Mouse (Mus musculus) megakaryocyte progenitor cell, adult 5-6 weeks (primary cell): ENCODE measurements around the gene Kdm5a. TPM values are rescaled to one million over a fixed set of nuclear protein-coding genes. Genes with fewer than 3 reads are reported as not detected.

ENCODE experiments used
- ATAC-seq: replicated peaks from 2 replicates; pipeline ENCODE4 v1.8.0; 2016; ENCODE audit warnings: mild to moderate bottlenecking, moderate TSS enrichment, inconsistent platforms; ENCODE audit not compliant: poor library complexity
- total RNA-seq, 2 experiments: library from RNA; stranded (forward) in 1 of 2; stranded (reverse) in 1 of 2; fragments of 157-497, 149-512 nt in 1 of 2; fragments of 200-1000 nt in 1 of 2; gene quantifications; 2 replicates each; pipeline versions ENCODE4 v1.2.3 to v1.2.4; 2015 to 2017

The Kdm5a gene
- 30.6 and 31.0 TPM in 2 replicates for total RNA-seq (2015)
- 68.8 and 117 TPM in 2 replicates for total RNA-seq (2017)

- ATAC-seq: peak; percentile 93
These were observed at the start of gene Kdm5a, which contains the start of gene Ccdc77 for GRCm38 (mm10) chr6:120363688-120364522. Gene Kdm5a, plus strand, starts transcription at chr6:120364124. Gene Ccdc77, minus strand, starts transcription at chr6:120364374.

- no peak for ATAC-seq
These were observed 45.5 kb upstream of the Kdm5a start for GRCm38 (mm10) chr6:120318303-120318940.

- no peak for ATAC-seq
These were observed 44.8 kb upstream of the Kdm5a start for GRCm38 (mm10) chr6:120319129-120319528.

DNA sequence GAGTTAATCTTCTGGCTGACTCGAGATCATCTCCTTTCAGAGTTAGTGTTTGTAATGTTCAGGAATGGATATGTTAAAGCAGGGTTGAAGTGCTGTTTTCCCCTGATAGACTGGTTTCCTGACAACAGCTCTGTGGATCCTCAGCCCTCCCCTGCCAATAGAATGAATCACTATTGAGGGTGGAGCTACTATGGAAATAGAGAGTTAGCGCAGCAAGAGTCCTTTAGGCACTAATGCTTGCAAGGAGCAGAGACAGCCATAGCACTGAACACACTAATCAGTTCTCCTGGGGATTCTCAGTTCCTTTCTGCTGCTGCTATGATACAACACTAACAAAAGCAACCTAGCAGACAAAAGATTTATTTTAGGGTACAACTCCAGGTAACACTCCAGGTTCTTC, 43.6 kb upstream of the Kdm5a start:
- ATAC-seq: no peak

DNA sequence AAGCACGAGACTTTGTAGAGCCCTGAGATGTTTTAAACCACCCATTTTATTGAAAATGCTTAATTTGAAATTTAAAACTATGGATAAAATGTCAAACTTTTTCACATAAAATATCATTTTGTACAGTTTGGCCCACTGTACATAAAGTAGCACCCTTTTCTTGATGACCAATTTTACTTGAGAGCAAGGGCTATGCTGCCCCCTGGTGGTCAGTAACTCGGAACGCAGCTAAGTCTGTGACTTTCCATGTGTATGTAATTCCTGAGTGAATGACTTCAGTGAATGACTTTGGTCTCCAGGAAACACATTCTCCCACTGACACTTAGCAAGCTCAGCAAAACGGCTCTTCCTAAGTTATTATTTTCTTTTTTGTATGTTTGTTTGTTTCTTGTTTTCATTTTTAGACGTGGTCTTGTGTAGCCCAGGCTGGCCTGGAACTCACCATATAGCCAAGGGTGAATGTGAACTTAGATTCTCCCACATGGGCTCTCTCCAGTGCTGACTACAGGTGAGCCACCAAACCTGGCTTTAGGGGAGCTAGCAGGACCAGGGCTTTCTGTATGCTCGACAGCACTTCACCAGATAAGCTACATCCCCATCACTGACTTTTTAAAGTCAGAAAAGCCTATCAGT, 39.5 kb upstream of the Kdm5a start:
- ATAC-seq: peak; percentile 80

GRCm38 (mm10) chr6:120332351-120332750, 31.6 kb upstream of the Kdm5a start:
- ATAC-seq: peak; percentile 52; the same call in 1 of the 2 replicates

DNA sequence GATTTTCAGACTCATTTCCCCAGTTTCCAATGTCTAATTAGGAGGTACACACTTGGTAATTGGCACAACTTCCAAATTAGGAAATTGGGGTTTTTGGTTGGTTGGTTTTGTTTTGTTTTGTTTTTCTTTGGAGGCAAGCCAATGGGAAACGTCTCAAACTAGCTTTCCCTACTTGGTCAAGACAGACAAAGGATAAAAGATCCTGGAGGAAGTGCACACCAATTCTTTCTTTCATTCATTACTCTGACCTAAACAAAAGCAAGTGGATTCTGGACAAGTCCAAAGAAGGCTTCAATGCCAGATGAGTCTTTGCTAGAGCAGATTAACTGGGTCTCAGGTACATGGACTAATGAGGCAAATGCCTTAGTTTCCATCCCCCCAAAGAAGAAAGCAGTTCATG, 19.9 kb upstream of the Kdm5a start:
- no peak for ATAC-seq

GRCm38 (mm10) chr6:120349018-120349417, 14.9 kb upstream of the Kdm5a start:
- ATAC-seq: no peak

- no peak for ATAC-seq
These were observed 7.4 kb upstream of the Kdm5a start for GRCm38 (mm10) chr6:120356478-120356877.

- peak; percentile 100 for ATAC-seq
These were observed 6.7 kb upstream of the Kdm5a start for GRCm38 (mm10) chr6:120356951-120357945.

- no peak for ATAC-seq
These were observed 1.8 kb upstream of the Kdm5a start for GRCm38 (mm10) chr6:120362124-120362523.

DNA sequence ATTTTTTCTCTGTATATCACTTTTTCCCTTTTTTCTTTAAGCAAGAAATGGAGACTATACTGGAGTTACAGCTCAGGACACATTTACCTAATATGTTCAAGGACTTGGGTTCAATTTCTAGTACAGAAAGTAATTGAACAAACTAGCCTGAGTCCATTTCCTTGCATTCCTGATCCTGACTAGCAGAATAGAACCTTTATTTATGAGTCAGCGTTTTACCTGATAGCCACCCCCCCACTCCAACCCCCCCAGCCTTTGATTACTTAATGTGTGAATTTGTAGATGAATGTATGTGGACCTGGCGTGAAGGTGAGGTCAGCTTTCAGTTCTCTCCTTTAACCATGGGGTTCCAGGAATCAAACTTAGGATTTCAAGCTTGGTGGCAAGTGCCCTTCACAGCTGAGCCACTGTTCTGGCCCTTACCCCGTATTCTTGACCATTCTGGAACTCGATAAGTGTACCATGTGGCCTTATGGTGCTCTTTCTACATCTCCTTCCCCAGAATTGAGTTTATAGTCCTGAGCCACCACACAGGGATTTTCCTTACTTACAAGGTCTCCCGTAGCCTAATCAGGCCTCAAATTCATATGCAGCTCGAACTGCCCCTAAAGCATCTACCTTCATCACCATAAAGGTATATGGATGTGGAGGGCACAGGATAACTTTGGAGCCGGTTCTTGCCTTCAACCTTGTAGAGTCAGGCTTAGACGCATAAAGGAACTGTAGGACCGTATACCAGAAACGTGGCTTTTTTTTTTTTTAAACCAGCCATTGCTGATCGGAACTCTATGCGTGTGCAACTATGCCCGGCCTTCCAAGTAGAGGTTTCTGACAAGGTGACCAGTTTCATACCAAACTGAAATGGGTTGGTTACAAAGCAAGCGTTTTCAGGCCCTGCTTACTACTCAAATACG, 893 bp upstream of the Kdm5a start:
- ATAC-seq: peak; percentile 4

DNA sequence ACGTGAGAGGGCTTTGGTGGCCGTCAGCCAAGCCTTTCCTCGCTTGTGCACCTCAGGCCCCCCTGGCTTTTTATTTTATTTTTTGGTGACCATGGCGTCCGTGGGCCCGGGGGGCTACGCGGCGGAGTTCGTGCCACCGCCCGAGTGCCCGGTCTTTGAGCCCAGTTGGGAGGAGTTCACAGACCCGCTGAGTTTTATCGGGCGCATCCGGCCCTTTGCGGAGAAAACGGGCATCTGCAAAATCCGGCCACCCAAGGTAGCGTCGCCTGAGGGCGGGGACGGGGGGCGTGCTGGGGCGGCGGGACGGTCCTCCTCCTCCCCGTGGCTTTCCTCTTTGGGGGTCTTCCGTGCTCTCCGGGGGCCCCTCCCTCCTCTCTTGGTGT, 590 bp downstream of the Kdm5a start:
- peak; percentile 13; the same call in 1 of the 2 replicates for ATAC-seq

GRCm38 (mm10) chr6:120365051-120365450, 1.1 kb downstream of the Kdm5a start:
- no peak for ATAC-seq

DNA sequence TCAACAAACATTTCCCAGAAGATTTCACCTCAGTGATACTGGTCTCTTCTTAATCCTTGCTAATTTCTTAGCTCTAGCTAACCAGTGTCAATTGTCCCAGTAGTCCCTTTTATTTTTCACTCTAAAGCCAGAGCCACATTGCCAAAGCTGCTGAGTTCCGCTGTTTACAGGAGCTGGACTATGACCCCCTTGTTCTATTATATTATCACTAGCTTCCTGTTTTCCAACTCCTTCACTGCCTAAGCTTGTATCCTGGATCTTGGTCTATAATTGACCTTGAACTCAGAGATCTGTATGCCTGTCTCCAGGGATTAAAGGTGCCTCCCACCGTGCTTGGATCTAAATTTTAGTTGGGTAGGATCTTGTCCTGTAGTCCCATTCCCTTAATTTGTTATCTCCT, 12.8 kb downstream of the Kdm5a start:
- ATAC-seq: no peak

DNA sequence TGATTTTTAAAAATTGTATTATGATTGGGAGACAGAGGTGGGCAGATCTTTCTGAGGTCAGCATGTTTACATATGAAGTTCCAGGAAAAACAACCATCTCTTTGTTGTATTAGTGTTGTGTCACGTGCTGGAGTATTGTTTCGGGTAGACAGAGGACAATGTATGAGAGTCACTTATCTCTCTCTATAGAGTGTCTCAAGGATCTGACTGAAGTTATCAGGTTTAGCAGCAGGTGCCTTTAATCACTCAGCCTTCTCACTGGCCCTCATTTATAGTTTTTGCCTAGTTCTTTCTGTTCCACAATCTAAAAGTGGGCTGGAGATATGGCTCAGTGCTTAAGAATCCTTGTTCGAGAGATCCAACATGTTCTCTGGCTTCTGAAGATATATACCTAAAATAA, 26.1 kb downstream of the Kdm5a start:
- peak; percentile 31; the same call in 1 of the 2 replicates for ATAC-seq

DNA sequence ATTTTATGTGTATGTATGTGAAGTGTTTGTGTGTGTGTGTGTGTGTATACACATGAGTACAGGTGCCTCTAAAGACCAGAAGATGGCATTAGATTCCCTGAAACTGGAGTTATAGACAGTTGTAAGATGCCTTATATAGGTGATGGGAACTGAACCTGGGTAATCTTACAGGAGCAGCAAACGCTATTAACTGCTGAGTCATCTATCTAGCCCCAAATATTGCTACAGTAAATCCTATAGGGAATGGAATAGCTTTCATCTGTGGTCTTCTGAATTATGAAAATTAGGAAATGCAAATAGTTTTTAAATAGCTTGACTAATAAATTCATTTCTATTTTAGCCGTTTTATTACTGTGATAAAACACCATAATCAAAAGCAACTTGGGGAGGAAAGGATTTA, 28.9 kb downstream of the Kdm5a start:
- no peak for ATAC-seq

DNA sequence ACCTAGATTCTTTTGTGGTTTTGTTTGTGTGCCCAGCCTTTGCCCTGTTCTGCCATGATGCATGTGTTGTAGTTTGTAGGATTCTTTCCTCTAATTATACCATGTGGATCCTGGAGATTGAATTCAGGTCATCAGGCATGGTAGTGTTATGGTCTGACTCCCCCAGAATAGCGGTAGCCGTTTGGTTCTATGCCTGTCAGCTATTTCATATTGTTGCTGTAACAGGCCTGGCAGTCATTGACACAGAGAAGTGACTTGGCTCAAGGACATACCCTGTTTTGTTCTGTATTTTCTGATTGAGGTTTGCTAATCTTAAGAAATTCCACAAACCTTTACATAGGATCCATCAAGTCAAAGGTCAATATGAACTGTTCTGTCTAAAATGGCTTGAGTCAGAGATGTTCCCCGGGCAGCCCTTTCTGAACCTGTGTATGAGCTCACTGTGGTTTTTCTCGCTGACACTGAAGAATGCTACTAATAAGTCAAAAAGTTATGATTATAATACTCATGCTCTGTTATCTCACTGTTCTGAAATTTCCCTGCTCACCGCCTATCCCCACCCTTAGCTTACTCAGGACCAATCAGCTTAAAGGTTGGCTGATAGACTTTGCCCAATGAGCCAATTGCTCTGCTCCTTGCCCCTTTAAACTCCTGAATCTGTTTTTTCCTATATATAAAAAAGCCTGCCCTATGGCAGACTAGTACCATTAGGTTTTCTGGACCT, 31.9 kb downstream of the Kdm5a start:
- ATAC-seq: peak; percentile 48; the same call in 1 of the 2 replicates

DNA sequence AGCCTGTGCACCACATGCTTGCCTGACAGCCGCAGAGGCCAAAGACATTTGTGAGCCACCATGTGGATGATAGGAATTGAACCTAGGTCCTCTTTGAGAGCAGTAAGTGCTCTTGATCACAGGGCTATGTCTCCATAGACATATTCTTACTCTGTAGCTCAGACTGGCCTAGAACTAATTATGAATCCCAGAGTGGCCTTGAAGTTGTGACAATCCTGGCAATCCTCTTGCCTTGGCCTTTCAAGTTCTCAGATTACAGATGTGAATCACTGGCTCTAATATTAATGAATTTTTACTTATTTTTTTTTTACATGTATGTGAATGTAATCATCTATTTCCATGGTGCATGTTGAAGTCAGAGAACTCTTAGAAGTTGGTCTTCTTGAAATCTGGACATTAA, 40.0 kb downstream of the Kdm5a start:
- ATAC-seq: no peak
